Mouse (Mus musculus) embryonic facial prominence, embryonic 11.5 days (tissue): ENCODE measurements at regions not wholly inside any gene's neighbourhood (a gene's known extent, or its start where the extent isn't known, plus 50 kb on each side); places are given as distances from the start of the nearest gene placed in this dataset.
A peak's percentile ranks its signal among the peaks of the same experiment; 100 is the strongest.

ENCODE experiments used
- ATAC-seq: fragments of 200-750 bp; cut with Nextera tagmentation; replicated peaks from 2 replicates; pipeline ENCODE4 v1.8.0; 2017; ENCODE audit warnings: low read depth; ENCODE audit not compliant: insufficient number of reproducible peaks, low FRiP score, low TSS enrichment
- DNase-seq: peaks from one replicate; pipeline ENCODE4 v3.0.0-alpha.2; 2015; ENCODE audit warnings: low spot score
- H3K27ac ChIP-seq: fragments of 300-500 bp; sonication (generic); replicated peaks from 2 replicates; pipeline ENCODE4 v1.5.1; 2014; ENCODE audit warnings: mild to moderate bottlenecking, low read depth, low read length, control low read depth
- H3K27me3 ChIP-seq: fragments of 300-500 bp; sonication (generic); 2 replicates; pipeline ENCODE4 v1.6.1; 2014; ENCODE audit warnings: mild to moderate bottlenecking, low read length, moderate library complexity, mixed read lengths; ENCODE audit not compliant: control insufficient read depth, insufficient read depth
- H3K36me3 ChIP-seq: fragments of 300-500 bp; sonication (generic); replicated peaks from 2 replicates; pipeline ENCODE4 v1.6.1; 2014; ENCODE audit warnings: low read depth, mild to moderate bottlenecking, low read length, moderate library complexity, mixed read lengths; ENCODE audit not compliant: control insufficient read depth, insufficient read depth
- H3K4me1 ChIP-seq: fragments of 300-500 bp; sonication (generic); 2 replicates; pipeline ENCODE4 v1.6.1; 2014; ENCODE audit warnings: low read length, mixed read lengths; ENCODE audit not compliant: control insufficient read depth, insufficient read depth
- H3K4me2 ChIP-seq: fragments of 300-500 bp; sonication (generic); 2 replicates; pipeline ENCODE4 v1.6.1; 2014; ENCODE audit warnings: low read depth, mild to moderate bottlenecking, control low read depth, low read length, moderate library complexity
- H3K4me3 ChIP-seq: fragments of 300-500 bp; sonication (generic); 2 replicates; pipeline ENCODE4 v1.5.1; 2014; ENCODE audit warnings: low read depth, low read length, control low read depth
- H3K9ac ChIP-seq: fragments of 300-500 bp; sonication (generic); replicated peaks from 2 replicates; pipeline ENCODE4 v1.6.1; 2014; ENCODE audit warnings: mild to moderate bottlenecking, control low read depth, low read length
- H3K9me3 ChIP-seq: fragments of 300-500 bp; sonication (generic); replicated peaks from 2 replicates; pipeline ENCODE4 v1.6.1; 2016; ENCODE audit warnings: mild to moderate bottlenecking, low read length, inconsistent platforms, mixed read lengths; ENCODE audit not compliant: control insufficient read depth
- WGBS: fragments of 180-500 bp; shearing (Covaris S2); extraction: QIAGEN DNeasy Blood & Tissue Kit; methylation state at CpG from one replicate; pipeline ENCODE4 v1.1.7; 2014; 5-methylcytosine and 5-hydroxymethylcytosine counted together

DNA sequence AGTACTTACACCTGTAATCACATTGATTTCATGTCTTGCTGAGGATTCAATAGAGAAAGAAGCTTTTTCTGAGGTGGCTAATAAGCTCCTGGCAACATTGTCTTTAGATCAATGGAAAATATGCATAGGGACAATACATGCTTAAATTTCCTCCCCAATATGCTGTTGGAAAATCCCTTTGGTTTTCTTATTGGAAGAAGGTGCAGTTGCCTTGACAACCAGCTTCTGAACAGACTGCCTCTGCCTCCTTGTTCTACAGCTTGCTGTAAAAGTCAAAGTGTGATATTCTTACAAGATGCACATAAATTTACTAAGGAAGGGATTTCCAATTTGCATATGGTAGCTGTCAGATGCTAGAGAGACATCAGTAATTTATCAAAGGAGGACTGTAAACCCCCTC is 585.4 kb upstream of the Nr5a2 start:
- H3K4me1 ChIP-seq = no peaks in the 10 kb centered on the region
- H3K36me3 ChIP-seq = no peaks in the 10 kb centered on the region
- H3K4me3 ChIP-seq = no peak overlapping the region
- H3K9ac ChIP-seq = no peak overlapping the region
- H3K9me3 ChIP-seq = no peaks in the 10 kb centered on the region
- DNase-seq = no peak
- no peak overlapping the region for H3K27ac ChIP-seq
- H3K27me3 ChIP-seq = no peaks in the 10 kb centered on the region
- ATAC-seq = no peak
- no peak overlapping the region for H3K4me2 ChIP-seq

DNA sequence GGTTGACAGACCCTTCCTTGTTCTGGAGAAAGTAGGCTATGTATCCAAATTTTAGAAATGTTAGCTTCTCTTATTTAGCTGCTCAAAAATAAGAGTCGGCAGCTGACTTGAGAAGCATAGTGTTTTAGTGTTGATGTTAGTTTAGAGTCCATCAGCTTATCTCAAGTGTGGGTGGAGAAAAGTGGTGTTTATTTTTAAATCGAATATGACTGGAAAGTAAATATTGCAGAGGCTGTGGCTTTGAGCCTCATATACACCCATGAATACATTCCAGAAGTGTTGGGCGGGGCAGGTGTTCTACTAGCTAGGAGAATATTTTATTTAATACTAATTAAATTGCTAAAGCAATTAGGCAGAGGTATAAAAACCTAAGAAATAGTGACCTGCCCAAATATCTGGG is 583.6 kb upstream of the Nr5a2 start:
- Histone ChIP-seq H3K9me3 (no peaks in the 10 kb centered on the region), H3K4me1 (no peaks in the 10 kb centered on the region), H3K4me3 (no peak overlapping the region), H3K9ac (no peak overlapping the region), H3K36me3 (no peaks in the 10 kb centered on the region), H3K27ac (no peak overlapping the region), H3K4me2 (no peak overlapping the region), H3K27me3 (no peaks in the 10 kb centered on the region)
- DNase-seq (no peak), ATAC-seq (no peak)
- 88% methylated on average over 3 of the region's 3 CpGs for WGBS

DNA sequence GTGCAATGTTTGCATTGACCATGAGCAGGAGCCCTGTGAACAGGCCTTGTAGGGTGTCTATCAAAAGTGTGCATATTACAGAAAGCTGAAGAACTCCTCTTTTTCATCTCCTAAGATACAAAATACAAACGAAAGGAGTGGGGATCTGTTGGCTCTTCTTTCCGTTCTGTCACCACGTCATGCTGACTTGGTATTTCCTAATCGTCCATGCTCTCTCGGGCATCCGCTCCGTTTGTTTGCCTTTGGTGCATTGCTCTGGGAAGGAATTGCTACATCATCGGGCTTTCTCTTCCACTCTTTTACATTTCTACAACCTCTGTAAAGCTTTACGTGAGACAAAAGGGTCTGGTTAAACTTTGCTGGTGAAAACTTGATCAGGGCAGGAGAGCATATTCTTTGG is 581.2 kb upstream of the Nr5a2 start:
- no peak overlapping the region for H3K9ac ChIP-seq
- H3K27me3 ChIP-seq = no peaks in the 10 kb centered on the region
- no peak overlapping the region for H3K27ac ChIP-seq
- no peaks in the 10 kb centered on the region for H3K36me3 ChIP-seq
- no peaks in the 10 kb centered on the region for H3K9me3 ChIP-seq
- 88% methylated on average over 9 of the region's 9 CpGs for WGBS
- DNase-seq = no peak
- no peak overlapping the region for H3K4me2 ChIP-seq
- ATAC-seq = no peak
- no peaks in the 10 kb centered on the region for H3K4me1 ChIP-seq
- H3K4me3 ChIP-seq = no peak overlapping the region

DNA sequence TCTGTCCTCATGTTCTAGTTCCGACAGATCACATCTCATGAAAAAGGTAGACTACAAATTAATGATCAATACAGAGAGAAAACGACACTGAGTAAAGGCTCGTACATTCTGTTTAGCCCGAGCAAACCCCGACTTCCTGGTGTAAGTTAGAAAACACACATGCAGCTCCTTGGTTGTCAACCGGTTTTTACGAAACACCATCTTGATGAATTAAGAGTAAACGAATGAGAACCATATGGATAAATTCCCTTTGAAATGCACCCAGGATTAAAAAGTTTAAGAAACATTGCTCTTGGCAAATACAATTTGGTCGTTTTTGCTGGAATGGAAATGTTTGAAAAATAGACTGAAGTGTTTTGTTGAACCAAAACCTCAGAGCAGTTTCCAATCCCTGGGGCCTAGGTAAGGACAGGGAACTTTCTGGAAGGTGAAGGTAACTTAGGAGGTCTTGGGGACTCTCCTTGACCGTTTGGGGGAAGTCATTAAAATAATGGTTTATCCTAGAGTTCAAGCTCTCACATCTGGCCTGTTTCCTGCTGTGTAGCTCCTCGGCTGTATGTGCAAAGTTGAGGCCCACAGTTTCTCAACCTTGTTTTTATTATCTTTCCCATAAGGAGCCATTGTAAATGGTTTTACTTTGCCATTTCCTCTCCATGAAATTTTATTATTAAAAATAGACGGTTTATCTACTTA is 579.3 kb upstream of the Nr5a2 start:
- H3K4me3 ChIP-seq = no peak overlapping the region
- peak; percentile 30 for DNase-seq
- H3K4me1 ChIP-seq = no peaks in the 10 kb centered on the region
- H3K9ac ChIP-seq = no peak overlapping the region
- 61% methylated on average over 12 of the region's 12 CpGs for WGBS
- no peaks in the 10 kb centered on the region for H3K27me3 ChIP-seq
- no peaks in the 10 kb centered on the region for H3K9me3 ChIP-seq
- no peak for ATAC-seq
- no peak overlapping the region for H3K27ac ChIP-seq
- H3K36me3 ChIP-seq = no peaks in the 10 kb centered on the region
- H3K4me2 ChIP-seq = no peak overlapping the region

DNA sequence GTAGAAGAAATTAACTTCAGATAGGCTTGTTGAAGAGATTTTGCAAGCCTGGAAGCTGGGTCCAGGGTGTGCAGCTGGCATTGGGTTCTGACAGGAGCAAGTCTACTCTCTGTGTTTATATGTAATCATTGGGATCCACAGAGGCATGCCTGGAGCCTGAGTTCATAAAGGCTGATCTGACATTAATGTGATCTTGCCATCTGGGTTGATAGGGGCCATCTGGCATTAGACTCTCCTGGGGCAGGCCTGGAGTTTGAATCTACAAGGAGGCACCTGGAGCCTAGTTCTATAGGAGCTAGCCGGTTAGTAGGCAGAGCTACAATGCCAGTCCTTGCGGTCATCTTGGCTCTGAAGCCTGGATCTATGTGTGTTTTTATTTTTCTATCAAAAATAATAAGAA is 554.5 kb upstream of the Nr5a2 start:
- ATAC-seq (no peak), DNase-seq (no peak)
- Histone ChIP-seq H3K27me3 (no peaks in the 10 kb centered on the region), H3K36me3 (no peaks in the 10 kb centered on the region), H3K4me2 (no peak overlapping the region), H3K4me1 (no peaks in the 10 kb centered on the region), H3K9ac (no peak overlapping the region), H3K4me3 (no peak overlapping the region), H3K27ac (no peak overlapping the region), H3K9me3 (no peaks in the 10 kb centered on the region)
- 84% methylated on average over 2 of the region's 2 CpGs for WGBS

DNA sequence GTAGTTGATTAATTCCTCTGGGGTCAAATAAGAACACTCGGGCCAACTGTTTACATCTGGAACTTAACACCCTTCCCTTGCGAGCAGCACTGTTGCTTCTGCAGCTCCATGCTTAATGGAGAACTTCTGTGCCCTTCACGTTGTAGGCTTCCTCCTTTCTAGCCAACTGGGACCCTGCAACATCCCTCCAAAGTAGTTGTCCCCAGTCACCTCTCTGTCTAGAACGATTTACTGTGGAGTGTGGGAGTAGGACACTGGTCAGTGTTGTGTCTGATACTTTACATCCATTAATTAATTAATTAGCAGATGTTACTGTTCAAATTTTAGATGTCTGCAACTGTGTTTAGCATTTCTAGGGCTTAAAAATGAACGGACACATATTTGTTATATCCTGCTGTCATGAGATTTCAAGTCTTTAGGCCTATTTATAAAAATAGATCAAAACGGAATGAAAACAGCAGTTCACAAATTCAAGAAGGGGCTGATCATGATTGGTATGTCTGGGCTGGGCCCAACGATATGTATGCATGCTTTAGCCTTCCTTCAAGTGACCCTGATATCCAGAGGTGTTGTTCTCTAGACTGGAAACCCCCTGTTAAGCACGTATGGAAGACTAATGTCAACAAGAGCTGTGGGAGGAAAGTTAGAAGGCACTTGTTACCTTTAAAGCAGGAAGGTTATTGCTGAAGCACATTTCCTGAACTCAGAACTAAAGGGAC is 543.6 kb upstream of the Nr5a2 start:
- no peak for ATAC-seq
- Histone ChIP-seq H3K27ac (no peak overlapping the region), H3K27me3 (no peaks in the 10 kb centered on the region), H3K4me2 (no peak overlapping the region), H3K4me1 (no peaks in the 10 kb centered on the region), H3K9me3 (no peaks in the 10 kb centered on the region), H3K9ac (no peak overlapping the region), H3K4me3 (no peak overlapping the region), H3K36me3 (no peaks in the 10 kb centered on the region)
- 53% methylated on average over 8 of the region's 8 CpGs for WGBS
- DNase-seq = no peak

DNA sequence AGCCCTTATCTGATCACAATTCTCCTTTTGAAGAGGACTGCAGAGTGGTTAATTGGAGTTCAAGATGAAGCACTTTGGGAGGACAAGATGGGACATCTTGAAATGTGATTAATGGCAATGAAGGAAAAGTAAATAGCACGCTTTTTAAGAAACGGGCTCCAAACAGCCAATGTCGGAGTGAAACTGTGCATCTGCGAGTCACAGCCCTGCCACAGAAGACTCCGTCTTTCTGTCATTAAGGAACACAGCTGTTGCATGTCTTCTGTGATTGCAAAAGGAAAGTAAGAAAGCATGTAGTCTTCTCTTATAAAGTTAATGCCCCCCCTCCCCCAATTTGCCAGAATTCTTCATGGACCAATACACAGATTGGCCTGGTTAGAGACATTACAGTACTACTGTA is 528.0 kb upstream of the Nr5a2 start:
- H3K9me3 ChIP-seq = no peaks in the 10 kb centered on the region
- no peak overlapping the region for H3K4me3 ChIP-seq
- ATAC-seq (no peak), DNase-seq (no peak)
- H3K4me1 ChIP-seq = no peaks in the 10 kb centered on the region
- no peaks in the 10 kb centered on the region for H3K27me3 ChIP-seq
- H3K9ac ChIP-seq = no peak overlapping the region
- no peaks in the 10 kb centered on the region for H3K36me3 ChIP-seq
- no peak overlapping the region for H3K27ac ChIP-seq
- H3K4me2 ChIP-seq = no peak overlapping the region
- 90% methylated on average over 5 of the region's 5 CpGs for WGBS

DNA sequence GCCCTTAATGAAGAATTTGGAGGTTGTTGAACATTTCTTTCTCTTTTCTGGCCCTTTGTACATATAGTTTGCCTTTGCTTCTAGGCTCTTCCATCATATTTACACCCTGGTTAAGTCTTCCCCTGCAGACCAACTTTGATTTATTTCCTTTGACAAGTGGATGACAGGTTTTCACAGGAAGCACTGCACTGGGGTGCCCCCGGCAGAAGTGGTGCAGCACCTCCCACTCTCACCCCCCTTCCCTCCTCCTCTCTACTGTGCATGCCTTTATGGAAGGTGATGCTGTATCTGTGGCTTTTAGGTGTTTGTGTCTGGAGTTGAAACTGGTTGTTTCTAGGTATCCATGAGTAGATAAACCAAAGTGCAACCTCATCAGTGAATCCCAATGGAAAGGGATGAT is 518.2 kb upstream of the Nr5a2 start:
- H3K27ac ChIP-seq = no peak overlapping the region
- DNase-seq (no peak), ATAC-seq (no peak)
- no peaks in the 10 kb centered on the region for H3K36me3 ChIP-seq
- H3K9me3 ChIP-seq = no peaks in the 10 kb centered on the region
- H3K9ac ChIP-seq = no peak overlapping the region
- no peak overlapping the region for H3K4me2 ChIP-seq
- no peaks in the 10 kb centered on the region for H3K27me3 ChIP-seq
- no peaks in the 10 kb centered on the region; the same call in 1 of the 2 replicates for H3K4me1 ChIP-seq
- H3K4me3 ChIP-seq = no peak overlapping the region
- 50% methylated on average over 1 of the region's 1 CpGs for WGBS
